Mouse (Mus musculus): ENCODE data around the gene Shc3.

The Shc3 gene

GRCm38 (mm10) chr13:51568501-51568901, 718 bp downstream of the Shc3 start:
- DNase-seq (ENCODE audit: low spot score), result no peak

- no peak for DNase-seq (ENCODE audit: low spot score)
Observed at GRCm38 (mm10) chr13:51567411-51567851, 1.8 kb downstream of the Shc3 start.

- no peak for DNase-seq (ENCODE audit: low spot score)
Observed at GRCm38 (mm10) chr13:51567078-51567395, 2.2 kb downstream of the Shc3 start.

DNA sequence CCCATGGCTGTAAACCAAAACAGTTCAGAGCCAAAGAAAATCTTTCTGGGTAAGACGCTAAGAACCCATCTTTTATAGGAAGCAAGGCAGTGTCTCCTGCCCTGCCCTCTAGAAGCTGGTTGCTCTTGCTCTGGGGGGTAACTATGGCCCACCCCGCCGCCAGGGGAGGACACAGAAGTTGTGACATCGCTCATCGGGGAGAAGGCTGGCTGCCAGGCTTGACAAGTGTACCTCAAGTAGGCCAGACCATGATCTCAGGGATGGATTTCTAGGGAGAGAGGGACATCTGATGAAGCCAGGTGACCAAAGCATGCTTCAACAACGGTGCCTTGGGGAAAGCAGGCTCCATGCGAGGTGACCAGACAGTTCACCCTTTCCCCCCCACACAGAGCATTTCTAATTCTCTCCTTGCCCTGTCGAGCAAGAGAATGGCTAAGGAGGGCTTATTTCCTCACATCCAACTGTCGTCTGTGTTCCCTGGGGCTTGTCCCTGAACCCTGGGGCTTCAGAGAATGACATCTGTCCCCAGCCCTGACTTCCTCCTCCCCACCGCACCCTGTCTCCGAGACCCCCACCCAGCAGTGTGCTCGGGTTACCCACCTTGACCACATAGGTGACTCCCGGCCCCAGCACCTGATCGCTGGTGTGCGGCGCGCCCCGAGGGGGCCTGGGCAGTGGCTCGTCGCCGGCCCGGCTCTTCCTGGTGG, 2.7 kb downstream of the Shc3 start:
- no peak for DNase-seq (ENCODE audit: low spot score)

DNA sequence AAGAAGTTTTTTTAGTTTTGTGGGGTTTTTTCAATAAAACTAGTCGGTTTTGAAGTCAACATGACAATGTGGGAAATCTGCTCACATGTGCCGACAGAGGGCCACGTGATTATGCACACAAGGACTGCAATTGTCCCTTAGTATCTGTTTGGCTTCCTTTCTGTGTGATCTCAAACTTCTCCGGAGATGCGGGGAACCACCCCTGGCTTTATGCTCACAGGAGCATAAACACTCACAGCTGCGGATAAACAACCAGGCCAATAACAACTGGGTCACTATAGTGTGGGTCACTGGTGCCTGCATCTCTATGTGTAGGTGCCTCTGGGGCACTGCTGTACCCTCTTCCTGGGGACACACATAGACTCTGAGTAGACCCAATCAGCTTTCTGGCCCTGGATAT, 4.5 kb downstream of the Shc3 start:
- DNase-seq (ENCODE audit: low spot score), result no peak

GRCm38 (mm10) chr13:51553343-51553742, 15.9 kb downstream of the Shc3 start:
- no peak for DNase-seq (ENCODE audit: low spot score)

DNA sequence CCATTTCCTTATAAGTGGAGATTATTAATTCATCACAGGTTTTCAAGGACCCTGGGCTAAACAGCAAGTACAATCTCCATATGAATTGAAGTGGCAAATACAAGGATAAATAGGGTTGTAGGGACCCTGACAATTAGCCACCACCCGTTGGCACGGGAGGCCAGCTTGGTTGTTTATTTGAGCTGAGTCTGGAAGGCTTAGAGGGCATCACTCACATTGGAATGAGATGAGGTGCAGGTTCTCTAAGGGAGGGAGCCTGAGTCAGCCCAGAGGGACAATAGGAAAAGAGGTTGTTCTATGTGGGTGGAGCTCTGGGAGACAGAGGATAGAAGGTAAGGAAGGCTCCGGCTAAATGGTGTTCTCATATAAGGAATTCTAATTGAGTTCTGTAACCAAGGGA, 17.0 kb downstream of the Shc3 start:
- DNase-seq (ENCODE audit: low spot score), result no peak

DNA sequence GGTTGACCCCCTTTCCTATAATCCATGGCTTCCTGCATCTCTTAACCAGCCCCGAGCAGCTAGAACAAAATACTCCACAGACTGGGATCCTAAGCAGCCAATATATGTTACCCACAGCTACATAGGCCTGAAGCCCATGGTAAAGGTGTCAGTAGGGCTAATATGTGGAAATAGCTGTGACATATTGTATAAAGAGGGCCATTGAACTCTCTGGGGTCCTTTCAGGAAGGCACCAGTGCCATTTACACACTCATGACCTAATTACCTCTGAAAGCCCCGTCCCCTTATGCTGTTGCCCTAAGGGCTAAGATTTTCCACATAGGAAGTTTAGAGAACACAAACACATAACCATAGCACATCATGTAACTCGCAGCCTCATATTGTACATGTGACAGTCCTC, 17.4 kb downstream of the Shc3 start:
- no peak for DNase-seq (ENCODE audit: low spot score)

DNA sequence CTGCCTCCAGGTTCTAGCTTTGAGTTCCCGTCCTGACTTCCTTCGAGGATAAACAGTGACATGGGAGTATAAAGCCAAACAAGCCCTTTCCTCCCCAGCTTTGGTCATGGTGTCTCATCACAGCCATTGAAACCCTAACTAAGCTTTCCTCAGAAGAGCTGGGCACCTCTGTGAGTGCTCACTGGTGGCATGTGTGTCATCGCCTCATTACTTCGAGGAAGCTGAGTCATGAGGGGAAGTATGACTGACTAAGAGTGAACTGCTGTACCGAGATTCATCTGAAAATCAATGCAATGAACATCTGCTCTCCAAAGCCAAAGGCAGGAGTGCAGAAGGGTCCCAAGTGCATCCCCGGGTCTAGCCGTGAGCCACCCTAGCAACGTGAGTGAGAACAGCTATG, 29.4 kb downstream of the Shc3 start:
- DNase-seq (ENCODE audit: low spot score), result no peak

- no peak for DNase-seq (ENCODE audit: low spot score)
Observed at GRCm38 (mm10) chr13:51535326-51535725, 33.9 kb downstream of the Shc3 start.

- no peak for DNase-seq (ENCODE audit: low spot score)
Observed at GRCm38 (mm10) chr13:51526480-51526879, 42.7 kb downstream of the Shc3 start.

DNA sequence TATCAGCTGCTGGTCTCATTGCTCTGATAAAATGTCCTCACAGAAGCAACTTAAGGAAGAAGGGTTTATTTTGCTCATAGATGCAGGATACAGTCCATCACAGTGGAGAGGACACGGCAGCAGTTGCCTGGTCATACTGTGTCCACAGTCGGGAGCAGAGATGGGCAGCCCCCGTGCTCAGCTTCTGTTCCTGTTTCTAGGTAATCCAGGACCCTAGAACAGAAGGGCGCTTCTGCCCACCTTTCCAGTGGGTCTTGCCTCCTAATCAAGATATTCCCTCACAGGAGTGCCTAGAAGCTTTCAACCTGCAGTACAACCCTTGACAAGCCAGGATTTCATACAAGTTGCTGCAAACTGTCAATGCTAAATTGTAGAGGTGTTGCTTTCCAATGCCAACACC, 44.9 kb downstream of the Shc3 start:
- DNase-seq (ENCODE audit: low spot score), result no peak

DNA sequence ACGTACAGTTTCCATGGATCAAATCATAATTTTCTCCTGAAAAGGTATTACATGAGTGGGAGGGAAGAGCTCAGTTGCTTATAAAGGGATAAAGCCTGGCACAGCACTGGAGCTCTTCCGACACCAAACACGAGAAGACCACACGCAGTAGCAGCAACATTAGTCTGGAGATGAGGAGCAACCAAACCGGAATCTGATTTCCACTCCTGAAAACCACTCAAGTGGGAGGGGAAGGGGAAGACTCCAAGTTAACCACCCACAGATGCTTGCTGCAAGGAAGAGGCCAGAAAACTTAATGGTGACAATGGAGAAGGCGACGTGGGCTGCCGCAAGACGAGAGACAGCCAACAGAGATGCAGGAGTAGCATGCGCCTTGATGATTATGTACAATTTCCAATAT, 45.9 kb downstream of the Shc3 start:
- no peak for DNase-seq (ENCODE audit: low spot score)

DNA sequence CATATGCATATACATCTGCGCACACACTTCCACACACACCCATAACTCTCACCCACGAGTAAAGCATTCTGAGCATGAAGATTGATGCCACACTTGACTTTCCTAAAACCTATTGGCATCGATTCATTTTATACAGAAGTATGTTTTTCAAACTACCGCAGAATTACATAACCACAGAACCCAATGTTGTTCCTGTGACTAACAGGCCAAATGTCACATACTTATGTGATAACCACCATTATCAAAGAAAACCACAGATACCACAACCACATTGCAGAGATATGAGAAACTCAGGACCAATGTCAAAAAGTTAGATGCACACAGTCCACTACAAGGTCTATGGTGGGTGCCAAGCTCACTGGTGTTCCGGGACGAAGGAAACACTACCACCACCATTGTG, 50.3 kb downstream of the Shc3 start:
- DNase-seq (ENCODE audit: low spot score), result no peak

- no peak for DNase-seq (ENCODE audit: low spot score)
Observed at GRCm38 (mm10) chr13:51517943-51518342, 51.3 kb downstream of the Shc3 start.

DNA sequence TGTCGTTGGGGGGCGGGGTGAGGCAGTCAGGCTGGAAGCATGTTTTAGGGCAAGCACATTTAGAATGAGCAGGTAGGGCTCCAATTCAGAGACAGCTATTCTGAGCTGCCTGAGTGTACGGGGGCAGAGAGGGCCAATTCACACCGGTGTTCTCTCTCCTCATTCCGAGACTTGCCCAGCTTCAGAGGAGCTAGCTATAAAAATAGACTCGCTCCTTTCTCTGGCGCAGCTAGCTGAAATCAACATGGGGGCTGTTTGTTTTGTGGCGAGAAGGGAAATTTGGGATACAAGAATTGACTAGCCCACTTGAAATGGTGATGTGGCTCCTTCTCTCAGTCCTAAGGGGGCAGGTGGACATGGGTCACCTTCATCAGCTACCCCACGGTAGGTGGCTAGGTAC, 60.4 kb downstream of the Shc3 start:
- DNase-seq (ENCODE audit: low spot score), result no peak

DNA sequence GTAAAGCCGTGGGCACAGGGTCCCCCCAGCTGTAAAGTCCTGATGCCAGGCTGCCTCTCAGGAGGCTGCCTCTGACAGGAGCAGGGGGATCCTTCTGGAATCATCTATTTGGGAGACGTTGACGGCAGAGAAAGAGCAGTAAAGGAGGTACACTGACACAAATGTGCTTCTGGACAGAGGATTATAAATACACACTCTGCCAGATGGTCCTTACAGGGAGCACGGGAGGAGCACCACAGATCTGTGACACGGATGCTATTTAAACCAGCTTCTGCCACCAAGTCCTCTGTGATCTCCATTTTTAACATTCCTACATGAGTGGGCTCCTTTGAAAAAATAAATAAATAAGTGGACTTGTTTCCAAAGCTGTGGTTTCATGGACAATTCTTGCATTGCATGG, 63.5 kb downstream of the Shc3 start:
- no peak for DNase-seq (ENCODE audit: low spot score)

- no peak for DNase-seq (ENCODE audit: low spot score)
Observed at GRCm38 (mm10) chr13:51499769-51500168, 69.5 kb downstream of the Shc3 start.

DNA sequence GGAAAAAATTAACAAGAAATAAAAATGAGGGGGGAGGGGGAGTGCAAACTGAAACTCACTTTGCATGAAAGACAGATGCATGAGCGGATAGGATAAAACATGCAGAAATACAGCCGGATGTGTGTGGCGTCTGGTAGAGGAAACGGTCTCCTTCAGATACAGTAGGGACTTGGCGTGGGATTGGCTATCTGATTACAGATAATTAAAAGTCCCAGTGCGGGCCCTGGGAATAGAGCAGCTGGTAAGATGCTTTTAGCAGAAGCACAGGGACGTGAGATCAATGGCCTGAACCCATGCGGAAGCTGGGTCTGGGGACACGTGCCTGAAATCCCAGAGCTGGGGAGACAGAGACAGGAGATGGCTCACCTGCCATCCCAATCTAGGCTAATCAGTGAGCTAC, 75.5 kb downstream of the Shc3 start:
- no peak for DNase-seq (ENCODE audit: low spot score)

DNA sequence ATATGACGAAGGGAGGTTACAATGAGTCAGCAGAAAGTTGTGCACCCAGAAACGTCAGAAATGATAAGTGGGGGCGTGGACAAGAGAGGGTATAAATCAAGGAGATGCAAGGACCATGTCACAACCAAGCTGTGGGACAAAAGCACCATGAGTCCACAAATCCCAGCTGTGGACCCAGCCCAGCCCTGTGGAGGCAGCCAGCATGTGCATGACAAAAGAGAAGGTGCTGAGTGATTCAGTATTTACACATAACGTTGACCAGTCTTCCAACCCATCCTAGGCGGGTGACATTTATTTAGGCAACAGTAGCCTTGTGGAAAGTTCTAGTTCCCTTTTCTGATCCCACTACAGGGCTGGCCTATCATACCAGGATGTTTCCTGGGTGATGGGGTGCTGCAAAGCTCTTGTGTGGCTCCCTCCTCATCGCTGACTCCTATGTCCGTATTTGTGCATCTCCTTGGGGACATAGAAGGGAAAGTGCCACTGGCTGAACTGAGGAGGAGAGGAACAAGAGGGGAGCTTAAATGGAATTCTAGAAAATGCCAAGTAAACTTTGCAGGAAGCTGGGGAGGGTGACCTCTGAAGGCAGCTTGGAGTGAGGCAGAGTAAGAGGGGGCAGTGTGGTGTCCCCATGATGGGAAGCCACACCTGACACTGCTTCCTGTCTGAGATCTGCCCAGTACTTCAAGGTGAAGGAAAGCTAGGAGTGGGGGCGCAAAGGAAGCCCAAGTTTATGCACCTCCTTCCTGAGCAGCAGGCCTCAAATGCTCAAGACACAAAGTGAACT, 77.4 kb downstream of the Shc3 start:
- DNase-seq (ENCODE audit: low spot score), result no peak

DNA sequence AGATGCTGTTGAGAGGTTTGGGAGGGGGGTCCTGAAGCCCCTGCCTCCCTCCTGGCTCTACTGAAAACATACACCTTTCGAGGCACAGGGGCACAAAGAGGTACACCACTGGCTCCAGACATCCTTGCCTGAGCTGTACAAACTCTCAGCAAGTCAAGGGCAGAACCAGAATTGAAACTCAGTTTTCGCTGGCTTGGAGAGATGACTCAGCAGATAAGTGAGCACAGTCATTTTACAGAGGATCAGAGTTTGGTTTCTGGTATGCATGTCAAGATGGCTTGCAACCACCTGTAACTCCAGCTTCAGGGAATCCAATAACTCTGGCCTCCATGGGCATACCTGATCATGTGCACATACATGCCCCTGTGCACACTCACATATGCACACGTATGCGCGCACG, 79.0 kb downstream of the Shc3 start:
- DNase-seq (ENCODE audit: low spot score), result no peak

GRCm38 (mm10) chr13:51488945-51489344, 80.3 kb downstream of the Shc3 start:
- no peak for DNase-seq (ENCODE audit: low spot score)

DNA sequence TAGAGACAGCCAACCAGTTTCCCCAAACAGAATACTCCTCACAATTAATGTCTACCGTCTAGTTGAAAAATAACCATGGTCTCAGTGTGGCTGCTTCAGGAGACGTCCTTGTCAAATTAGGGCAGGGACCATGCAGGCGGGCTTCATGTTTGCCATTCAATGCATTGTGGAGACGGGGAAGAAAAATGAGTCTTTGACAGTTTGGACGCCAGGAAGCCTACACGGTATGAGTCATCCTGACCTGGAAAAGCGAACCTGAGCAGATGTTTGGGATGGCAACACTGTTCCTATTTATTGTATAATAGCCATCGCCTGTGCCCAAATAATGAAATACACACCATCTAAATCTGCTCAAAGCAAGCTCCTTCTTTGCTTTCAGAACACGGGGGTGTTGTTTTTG, 83.9 kb downstream of the Shc3 start:
- no peak for DNase-seq (ENCODE audit: low spot score)

DNA sequence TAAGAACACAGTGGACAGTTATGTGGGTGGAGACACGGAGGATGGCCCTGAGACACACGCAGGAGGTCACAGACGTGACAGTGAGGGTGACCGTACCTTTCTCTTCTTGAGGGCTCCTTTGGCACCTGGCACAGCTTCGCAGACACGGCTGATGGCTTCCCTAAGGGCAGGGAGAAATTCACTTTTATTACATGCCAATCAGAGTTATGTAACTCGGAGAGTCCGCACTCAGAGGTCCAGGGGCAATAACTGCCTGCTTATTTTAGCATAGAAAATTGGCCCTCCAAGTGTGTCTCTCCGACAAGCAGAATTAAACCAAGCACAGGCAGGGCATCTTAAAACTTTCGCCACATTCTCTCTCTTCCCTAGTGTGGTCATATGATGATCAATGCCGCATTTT, 86.4 kb downstream of the Shc3 start:
- DNase-seq (ENCODE audit: low spot score), result no peak
